In genomic region chr2:20666051-20666478, GRCm38 (mm10) we compare ENCODE assay signal across 8 mouse cellular contexts.
DNase-seq lines count a peak whose midpoint lies in the region; ATAC-seq and TF ChIP-seq lines count a peak whose summit lies in the region.

No protein-coding gene starts in this region.

- H3K4me3 ChIP-seq in cerebellum, adult 2 months (replicated peaks; ENCODE audit: insufficient read depth, low read depth, low read length), result no peak overlapping the region
- no peak overlapping the region for H3K4me3 ChIP-seq in embryonic facial prominence, embryonic 11.5 days (ENCODE audit: low read depth, low read length)
- H3K4me3 ChIP-seq in midbrain, embryonic 13.5 days (replicated peaks), result no peak overlapping the region

- H3K27me3 ChIP-seq in cerebellum, adult 2 months (ENCODE audit: control insufficient read depth, insufficient read depth, low read length), result no peaks in the 10 kb centered on the region; the same call in 1 of the 2 replicates
- no peaks in the 10 kb centered on the region for H3K27me3 ChIP-seq in embryonic facial prominence, embryonic 11.5 days (ENCODE audit: control insufficient read depth, insufficient read depth, low read length)
- no peaks in the 10 kb centered on the region for H3K27me3 ChIP-seq in midbrain, embryonic 13.5 days

- no peaks in the 10 kb centered on the region; the same call in 1 of the 2 replicates for H3K4me1 ChIP-seq in cerebellum, adult 2 months (ENCODE audit: control insufficient read depth, insufficient read depth, low read length)
- H3K4me1 ChIP-seq in embryonic facial prominence, embryonic 11.5 days (ENCODE audit: control insufficient read depth, insufficient read depth, low read length), result no peaks in the 10 kb centered on the region
- H3K4me1 ChIP-seq in midbrain, embryonic 13.5 days (replicated peaks), result no peaks in the 10 kb centered on the region; the same call in 1 of the 2 replicates

- no peak overlapping the region for H3K27ac ChIP-seq in cerebellum, adult 2 months (ENCODE audit: insufficient read depth, low read length)
- no peak overlapping the region for H3K27ac ChIP-seq in embryonic facial prominence, embryonic 11.5 days (replicated peaks; ENCODE audit: low read depth, low read length)
- no peak overlapping the region for H3K27ac ChIP-seq in midbrain, embryonic 13.5 days

- ATAC-seq in embryonic facial prominence, embryonic 11.5 days (replicated peaks; ENCODE audit: insufficient number of reproducible peaks, low FRiP score, low TSS enrichment, low read depth), result peak; percentile 86
- peak; percentile 81 for ATAC-seq in midbrain, embryonic 13.5 days

- DNase-seq in cerebellum, adult 2 months, result peak; percentile 2 to 9
- no peak for DNase-seq in cerebellum, adult 11-12 months
- DNase-seq in NIH3T3 (ENCODE audit: low read depth), result peak; percentile 93
- peak; percentile 82 for DNase-seq in embryonic facial prominence, embryonic 11.5 days (ENCODE audit: low spot score)
- peak; percentile 22 to 40 for DNase-seq in heart, postnatal 36 days
- peak; percentile 36 to 45 for DNase-seq in layer of hippocampus, postnatal 10 days (ENCODE audit: low spot score in 2 of 2)
- peak; percentile 49 for DNase-seq in yolk sac, embryonic 10.5 days (ENCODE audit: low spot score)

- peak; percentile 48; the same call in 1 of the 2 replicates for TF ChIP-seq CTCF in cerebellum, adult 2 months (IDR thresholded peaks at IDR 0.05; ENCODE audit: borderline replicate concordance, insufficient read depth, low read depth, low read length)

- intact Hi-C loops in heart, postnatal 36 days (cut with DNase I), result no loop called here

- no peaks in the 10 kb centered on the region for H3K9me3 ChIP-seq in embryonic facial prominence, embryonic 11.5 days (replicated peaks; ENCODE audit: control insufficient read depth, low read length)
- no peaks in the 10 kb centered on the region for H3K9me3 ChIP-seq in midbrain, embryonic 13.5 days

- H3K4me2 ChIP-seq in embryonic facial prominence, embryonic 11.5 days (ENCODE audit: low read depth, low read length), result no peak overlapping the region
- H3K4me2 ChIP-seq in midbrain, embryonic 13.5 days (replicated peaks), result no peak overlapping the region

- no peak for TF ChIP-seq POLR2A in cerebellum, adult 2 months (IDR thresholded peaks at IDR 0.05; ENCODE audit: borderline replicate concordance, insufficient read depth, low read length)

- WGBS in cerebellum, adult 2 months, result 42% methylated on average over 2 of the region's 2 CpGs
- WGBS in embryonic facial prominence, embryonic 11.5 days, result 39% methylated on average over 2 of the region's 2 CpGs
- 48% methylated on average over 2 of the region's 2 CpGs for WGBS in midbrain, embryonic 13.5 days

- H3K9ac ChIP-seq in embryonic facial prominence, embryonic 11.5 days (replicated peaks; ENCODE audit: low read length), result no peak overlapping the region
- no peak overlapping the region for H3K9ac ChIP-seq in midbrain, embryonic 13.5 days (replicated peaks)

- H3K36me3 ChIP-seq in embryonic facial prominence, embryonic 11.5 days (replicated peaks; ENCODE audit: control insufficient read depth, insufficient read depth, low read depth, low read length), result no peaks in the 10 kb centered on the region
- no peaks in the 10 kb centered on the region for H3K36me3 ChIP-seq in midbrain, embryonic 13.5 days
